Mouse (Mus musculus): ENCODE measurements at regions not wholly inside any gene's neighbourhood (a gene's known extent, or its start where the extent isn't known, plus 50 kb on each side); places are given as distances from the start of the nearest gene placed in this dataset.

- DNase-seq, result no peak
These were observed 1926.9 kb upstream of the Gm38303 start for GRCm38 (mm10) chr3:12262342-12262741.

GRCm38 (mm10) chr3:12257650-12258049, 1922.2 kb upstream of the Gm38303 start:
- DNase-seq, result no peak

- DNase-seq, result peak; percentile 1
These were observed 1910.7 kb upstream of the Gm38303 start for GRCm38 (mm10) chr3:12246145-12246544.

- no peak for DNase-seq
These were observed 1905.5 kb upstream of the Gm38303 start for GRCm38 (mm10) chr3:12241026-12241425.

GRCm38 (mm10) chr3:12227741-12228480, 1892.4 kb upstream of the Gm38303 start:
- no peak for DNase-seq

GRCm38 (mm10) chr3:12226816-12227215, 1891.3 kb upstream of the Gm38303 start:
- DNase-seq, result no peak

GRCm38 (mm10) chr3:12224851-12225250, 1889.4 kb upstream of the Gm38303 start:
- no peak for DNase-seq

GRCm38 (mm10) chr3:12216035-12216434, 1880.6 kb upstream of the Gm38303 start:
- no peak for DNase-seq

- no peak for DNase-seq
These were observed 1879.3 kb upstream of the Gm38303 start for GRCm38 (mm10) chr3:12214821-12215220.

- DNase-seq, result no peak
These were observed 1837.9 kb upstream of the Gm38303 start for GRCm38 (mm10) chr3:12173371-12173770.

GRCm38 (mm10) chr3:12151329-12151728, 1815.8 kb upstream of the Gm38303 start:
- no peak for DNase-seq
